Mouse (Mus musculus): ENCODE measurements around the gene 9130230L23Rik. TPM values are rescaled to one million over a fixed set of nuclear protein-coding genes. Genes with fewer than 3 reads are reported as not detected.

The 9130230L23Rik gene
- total and polyA plus RNA-seq, 3 experiments, result 0.22 TPM; not detected in 2

DNA sequence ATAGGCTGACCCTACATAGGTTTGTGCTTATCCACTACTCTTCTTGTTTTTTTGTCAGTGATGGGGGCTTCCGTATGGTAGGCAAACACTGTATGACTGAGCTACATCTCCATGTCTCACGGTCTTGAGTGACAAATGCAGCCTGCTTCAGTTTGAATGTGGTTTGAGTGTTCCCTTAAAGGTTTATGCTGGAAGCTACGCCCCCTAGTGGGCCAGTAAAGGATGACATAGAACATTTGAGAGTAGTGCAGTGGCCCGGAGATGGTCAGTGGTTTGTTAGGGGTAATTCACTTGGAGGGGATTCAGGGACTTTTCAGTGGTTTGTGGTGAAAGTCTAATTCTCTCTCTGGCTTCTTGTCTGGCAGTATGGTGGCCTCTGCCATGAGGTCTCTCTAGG lies 52.6 kb downstream of the 9130230L23Rik start:
- peak; percentile 84 for DNase-seq (ENCODE audit: low read depth, low spot score)
- TF ChIP-seq CTCF (IDR thresholded peaks at IDR 0.05 in 2 of 3, conservative IDR thresholded peaks at IDR 0.05 in 1 of 3; ENCODE audit: control insufficient read depth in 1 of 3, insufficient read depth in 1 of 3, low read depth in 2 of 3, low read length in 3 of 3, poor library complexity in 1 of 3, severe bottlenecking in 1 of 3) (peak; percentile 54 to 90 (median 68)), USF1 (IDR thresholded peaks at IDR 0.05; ENCODE audit: low read depth, low read length) (no peak), BHLHE40 (IDR thresholded peaks at IDR 0.05; ENCODE audit: borderline replicate concordance, low read depth, low read length) (no peak), GATA1 (IDR thresholded peaks at IDR 0.05; ENCODE audit: low read depth, low read length) (no peak), E2F4 (IDR thresholded peaks at IDR 0.05; ENCODE audit: borderline replicate concordance, low read depth, low read length) (no peak), MAZ (IDR thresholded peaks at IDR 0.05; ENCODE audit: low read depth, low read length) (no peak), SMC3 (IDR thresholded peaks at IDR 0.05; ENCODE audit: low read depth, low read length) (peak; percentile 85), TAL1 (IDR thresholded peaks at IDR 0.05; ENCODE audit: low read length) (no peak), ZC3H11A (IDR thresholded peaks at IDR 0.05; ENCODE audit: low read depth, low read length) (peak; percentile 67), RAD21 (IDR thresholded peaks at IDR 0.05; ENCODE audit: low read depth, low read length) (peak; percentile 76)

GRCm38 (mm10) chr5:65950679-65951512 lies 53.2 kb downstream of the 9130230L23Rik start:
- Histone ChIP-seq H3K27ac (ENCODE audit: control insufficient read depth, low read depth, low read length) (0 out of 2 replicates have a peak overlapping the region, but pooled peaks have one; percentile 35), H3K27me3 (ENCODE audit: control insufficient read depth in 1 of 2, insufficient read depth in 2 of 2, low read length in 2 of 2) (no peaks in the 10 kb centered on the region), H3K9me3 (replicated peaks; ENCODE audit: insufficient read depth, low read length) (no peaks in the 10 kb centered on the region), H3K4me3 (ENCODE audit: control insufficient read depth in 1 of 2, insufficient read depth in 1 of 2, low read depth in 2 of 2, low read length in 2 of 2) (peak overlapping the region; percentile 19 to 40; a peak in 2 of 4 replicates), H3K9ac (ENCODE audit: control insufficient read depth, low read depth, low read length, poor library complexity, severe bottlenecking) (peak overlapping the region; percentile 32), H3K79me2 (ENCODE audit: control insufficient read depth, insufficient read depth, low read length, poor library complexity) (no peaks in the 10 kb centered on the region; the same call in 1 of the 2 replicates), H3K36me3 (ENCODE audit: control insufficient read depth in 1 of 2, insufficient read depth in 2 of 2, low read length in 2 of 2) (no peaks in the 10 kb centered on the region), H3K4me1 (ENCODE audit: control insufficient read depth in 1 of 2, insufficient read depth in 2 of 2, low read length in 2 of 2) (peaks cover 0 to 7% of the 10 kb centered on the region in 2 experiments; a peak in 2 of 4 replicates)
- peak; percentile 72 for DNase-seq (ENCODE audit: low read depth, low spot score)
- no peak for TF ChIP-seq MYB (IDR thresholded peaks at IDR 0.05; ENCODE audit: low read depth, low read length)
- no peak for TF ChIP-seq E2F4 (IDR thresholded peaks at IDR 0.05; ENCODE audit: borderline replicate concordance, low read depth, low read length)
- no peak for TF ChIP-seq TCF12 (IDR thresholded peaks at IDR 0.05; ENCODE audit: low read depth, low read length)
- TF ChIP-seq POLR2AphosphoS2 (IDR thresholded peaks at IDR 0.05; ENCODE audit: low read length), result no peak
- TF ChIP-seq USF2 (IDR thresholded peaks at IDR 0.05; ENCODE audit: borderline replicate concordance in 1 of 2, insufficient read depth in 1 of 2, low read depth in 1 of 2, low read length in 2 of 2), result no peak
- no peak for TF ChIP-seq NRF1 (IDR thresholded peaks at IDR 0.05; ENCODE audit: insufficient read depth, low read depth, low read length, poor library complexity, severe bottlenecking)
- no peak for TF ChIP-seq HCFC1 (IDR thresholded peaks at IDR 0.05; ENCODE audit: low read depth, low read length)
- TF ChIP-seq SMC3 (IDR thresholded peaks at IDR 0.05; ENCODE audit: low read depth, low read length), result peak; percentile 53
- no peak for TF ChIP-seq BHLHE40 (IDR thresholded peaks at IDR 0.05; ENCODE audit: borderline replicate concordance, low read depth, low read length)
- peak; percentile 6; the same call in 1 of the 2 replicates for TF ChIP-seq RAD21 (IDR thresholded peaks at IDR 0.05; ENCODE audit: low read depth, low read length)
- no peak for TF ChIP-seq UBTF (IDR thresholded peaks at IDR 0.05; ENCODE audit: borderline replicate concordance, insufficient read depth, low read depth, low read length)
- TF ChIP-seq USF1 (IDR thresholded peaks at IDR 0.05; ENCODE audit: low read depth, low read length), result no peak
- TF ChIP-seq ZMIZ1 (IDR thresholded peaks at IDR 0.05; ENCODE audit: low read depth, low read length), result no peak
- no peak for TF ChIP-seq TBP (IDR thresholded peaks at IDR 0.05; ENCODE audit: low read depth, low read length)
- TF ChIP-seq CHD1 (IDR thresholded peaks at IDR 0.05; ENCODE audit: low read depth, low read length), result no peak
- no peak for TF ChIP-seq JUND (IDR thresholded peaks at IDR 0.05; ENCODE audit: low read depth, low read length)
- TF ChIP-seq SIN3A (IDR thresholded peaks at IDR 0.05; ENCODE audit: low read length), result no peak
- no peak for TF ChIP-seq GABPA (IDR thresholded peaks at IDR 0.05; ENCODE audit: low read depth, low read length)
- TF ChIP-seq POLR2AphosphoS5 (IDR thresholded peaks at IDR 0.05; ENCODE audit: borderline replicate concordance, low read depth, low read length), result no peak
- TF ChIP-seq EP300 (IDR thresholded peaks at IDR 0.05; ENCODE audit: low read depth in 1 of 2, low read length in 2 of 2), result no peak
- TF ChIP-seq MAZ (IDR thresholded peaks at IDR 0.05; ENCODE audit: low read depth, low read length), result no peak
- TF ChIP-seq ZC3H11A (IDR thresholded peaks at IDR 0.05; ENCODE audit: low read depth, low read length), result 0 out of 2 replicates have a peak, but pooled peaks have one; percentile 7
- TF ChIP-seq ETS1 (IDR thresholded peaks at IDR 0.05; ENCODE audit: low read depth, low read length), result no peak
- no peak for TF ChIP-seq ZNF384 (IDR thresholded peaks at IDR 0.05; ENCODE audit: low read depth, low read length)

More for the DNA sequence above, 52.6 kb downstream of the 9130230L23Rik start:
- Histone ChIP-seq H3K4me1 (ENCODE audit: control insufficient read depth in 1 of 2, insufficient read depth in 2 of 2, low read length in 2 of 2) (peaks cover 0 to 7% of the 10 kb centered on the region in 2 experiments; a peak in 2 of 4 replicates), H3K4me3 (ENCODE audit: control insufficient read depth in 1 of 2, insufficient read depth in 1 of 2, low read depth in 2 of 2, low read length in 2 of 2) (no peak overlapping the region), H3K9me3 (replicated peaks; ENCODE audit: insufficient read depth, low read length) (no peaks in the 10 kb centered on the region), H3K9ac (ENCODE audit: control insufficient read depth, low read depth, low read length, poor library complexity, severe bottlenecking) (no peak overlapping the region), H3K36me3 (ENCODE audit: control insufficient read depth in 1 of 2, insufficient read depth in 2 of 2, low read length in 2 of 2) (peaks cover 0 to 3% of the 10 kb centered on the region in 2 experiments; a peak in 2 of 4 replicates), H3K27me3 (ENCODE audit: control insufficient read depth in 1 of 2, insufficient read depth in 2 of 2, low read length in 2 of 2) (no peaks in the 10 kb centered on the region), H3K27ac (ENCODE audit: control insufficient read depth, low read depth, low read length) (no peak overlapping the region), H3K79me2 (ENCODE audit: control insufficient read depth, insufficient read depth, low read length, poor library complexity) (no peaks in the 10 kb centered on the region; the same call in 1 of the 2 replicates)

Data from MEL (cell line).